Mouse (Mus musculus) stomach, embryonic 15.5 days (tissue): Measurements from ENCODE around the gene Palm. TPM values are rescaled to one million over a fixed set of nuclear protein-coding genes. Genes with fewer than 3 reads are reported as not detected.

Experiments used
- ATAC-seq: fragments of 200-750 bp; cut with Nextera tagmentation; 2 replicates; pipeline ENCODE4 v1.8.0; 2017; ENCODE audit warnings: low read depth, moderate number of reproducible peaks, moderate TSS enrichment; ENCODE audit not compliant: insufficient read depth, low FRiP score
- H3K27ac ChIP-seq: fragments of 300-500 bp; sonication (generic); 2 replicates; pipeline ENCODE4 v1.5.1; 2015; ENCODE audit warnings: mild to moderate bottlenecking, inconsistent platforms
- H3K27me3 ChIP-seq: fragments of 300-500 bp; sonication (generic); replicated peaks from 2 replicates; pipeline ENCODE4 v1.6.1; 2015; ENCODE audit warnings: inconsistent platforms
- H3K36me3 ChIP-seq: fragments of 300-500 bp; sonication (generic); 2 replicates; pipeline ENCODE4 v1.6.1; 2015; ENCODE audit warnings: inconsistent platforms
- H3K4me1 ChIP-seq: fragments of 300-500 bp; sonication (generic); 2 replicates; pipeline ENCODE4 v1.6.1; 2015; ENCODE audit warnings: inconsistent platforms
- H3K4me2 ChIP-seq: fragments of 300-500 bp; sonication (generic); 2 replicates; pipeline ENCODE4 v1.6.1; 2015; ENCODE audit warnings: mild to moderate bottlenecking, inconsistent platforms
- H3K4me3 ChIP-seq: fragments of 300-500 bp; sonication (generic); replicated peaks from 2 replicates; pipeline ENCODE4 v1.5.1; 2015; ENCODE audit warnings: inconsistent platforms
- H3K9ac ChIP-seq: fragments of 300-500 bp; sonication (generic); 2 replicates; pipeline ENCODE4 v1.6.1; 2015; ENCODE audit warnings: inconsistent platforms
- H3K9me3 ChIP-seq: fragments of 300-500 bp; sonication (generic); 2 replicates; pipeline ENCODE4 v1.6.1; 2016; ENCODE audit warnings: inconsistent platforms
- WGBS: fragments of 180-500 bp; shearing (Covaris S2); methylation state at CpG from one replicate; pipeline ENCODE4 v1.1.7; 2015; 5-methylcytosine and 5-hydroxymethylcytosine counted together
- polyA plus RNA-seq: library from polyadenylated mRNA; unstranded; fragments of >200 nt; fragmentation: Nextera tagmentation; extraction: Ambion mirVana; gene quantifications from 2 replicates; pipeline ENCODE4 v1.2.1, GENCODE M21; 2015

The Palm gene
- polyA plus RNA-seq, 1 experiment from 2014 or later, result 54.1 TPM

- H3K4me2 ChIP-seq, result no peak overlapping the region
- ATAC-seq, result no peak
Measured at GRCm38 (mm10) chr10:79774486-79775279, 18.7 kb upstream of the Palm start.

GRCm38 (mm10) chr10:79777103-79777531 lies 16.3 kb upstream of the Palm start, which contains the start of gene Fstl3:
TSS of gene Fstl3 (plus strand) at chr10:79777272.
- no peaks in the 10 kb centered on the region for H3K9me3 ChIP-seq
- no peak for ATAC-seq
- peak within 1 kb of the TSS; percentile 48; the same call in 1 of the 2 replicates for H3K9ac ChIP-seq
- H3K4me2 ChIP-seq, result peak within 1 kb of the TSS; percentile 83
- H3K4me1 ChIP-seq, result peaks cover 41% of the 10 kb centered on the region
- WGBS, result 1% methylated on average over 39 of the region's 39 CpGs
- peak within 1 kb of the TSS; percentile 53 for H3K27ac ChIP-seq
- H3K4me3 ChIP-seq, result peak within 1 kb of the TSS; percentile 49
- H3K36me3 ChIP-seq, result no peaks in the 10 kb centered on the region
- H3K27me3 ChIP-seq, result no peaks in the 10 kb centered on the region

More at GRCm38 (mm10) chr10:79774486-79775279, 18.7 kb upstream of the Palm start:
- Histone ChIP-seq H3K27me3 (no peaks in the 10 kb centered on the region), H3K27ac (no peak overlapping the region), H3K9ac (no peak overlapping the region), H3K4me1 (peaks cover 30% of the 10 kb centered on the region), H3K4me3 (no peak overlapping the region), H3K36me3 (no peaks in the 10 kb centered on the region), H3K9me3 (no peaks in the 10 kb centered on the region)
- WGBS, result 57% methylated on average over 5 of the region's 5 CpGs

DNA sequence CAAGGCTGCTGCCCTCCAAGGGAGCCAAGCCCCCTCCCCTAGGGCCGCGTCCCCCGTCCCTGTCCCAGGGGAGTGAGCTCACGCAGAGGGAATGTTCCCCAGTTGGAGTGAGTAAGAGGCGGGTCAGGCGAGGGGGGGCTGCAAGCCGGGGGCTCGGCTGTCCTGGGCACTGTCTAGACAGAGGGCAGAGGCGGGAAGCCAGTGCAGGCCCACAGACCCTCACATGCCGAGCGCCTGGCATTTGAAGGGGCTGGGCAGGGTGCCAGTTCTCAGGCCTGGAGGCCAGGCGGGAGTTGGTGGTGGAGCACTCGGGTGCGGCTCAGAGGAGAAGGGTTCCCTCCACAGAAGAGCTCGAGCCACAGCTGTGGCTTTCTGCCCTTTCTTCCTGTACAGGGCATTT lies 15.4 kb upstream of the Palm start:
- no peak for ATAC-seq
- 10% methylated on average over 15 of the region's 15 CpGs for WGBS
- Histone ChIP-seq H3K27ac (peak overlapping the region; percentile 53), H3K9me3 (no peaks in the 10 kb centered on the region), H3K4me2 (peak overlapping the region; percentile 83), H3K4me3 (peak overlapping the region; percentile 49), H3K27me3 (no peaks in the 10 kb centered on the region), H3K36me3 (no peaks in the 10 kb centered on the region), H3K4me1 (peaks cover 41% of the 10 kb centered on the region), H3K9ac (no peak overlapping the region)

GRCm38 (mm10) chr10:79779193-79779592 lies 14.2 kb upstream of the Palm start:
- no peak overlapping the region for H3K4me2 ChIP-seq
- H3K4me3 ChIP-seq, result no peak overlapping the region
- no peak overlapping the region for H3K9ac ChIP-seq
- ATAC-seq, result no peak
- WGBS, result 32% methylated on average over 2 of the region's 2 CpGs
- peaks cover 41% of the 10 kb centered on the region for H3K4me1 ChIP-seq
- H3K27ac ChIP-seq, result no peak overlapping the region
- no peaks in the 10 kb centered on the region for H3K27me3 ChIP-seq
- H3K9me3 ChIP-seq, result no peaks in the 10 kb centered on the region
- H3K36me3 ChIP-seq, result no peaks in the 10 kb centered on the region

DNA sequence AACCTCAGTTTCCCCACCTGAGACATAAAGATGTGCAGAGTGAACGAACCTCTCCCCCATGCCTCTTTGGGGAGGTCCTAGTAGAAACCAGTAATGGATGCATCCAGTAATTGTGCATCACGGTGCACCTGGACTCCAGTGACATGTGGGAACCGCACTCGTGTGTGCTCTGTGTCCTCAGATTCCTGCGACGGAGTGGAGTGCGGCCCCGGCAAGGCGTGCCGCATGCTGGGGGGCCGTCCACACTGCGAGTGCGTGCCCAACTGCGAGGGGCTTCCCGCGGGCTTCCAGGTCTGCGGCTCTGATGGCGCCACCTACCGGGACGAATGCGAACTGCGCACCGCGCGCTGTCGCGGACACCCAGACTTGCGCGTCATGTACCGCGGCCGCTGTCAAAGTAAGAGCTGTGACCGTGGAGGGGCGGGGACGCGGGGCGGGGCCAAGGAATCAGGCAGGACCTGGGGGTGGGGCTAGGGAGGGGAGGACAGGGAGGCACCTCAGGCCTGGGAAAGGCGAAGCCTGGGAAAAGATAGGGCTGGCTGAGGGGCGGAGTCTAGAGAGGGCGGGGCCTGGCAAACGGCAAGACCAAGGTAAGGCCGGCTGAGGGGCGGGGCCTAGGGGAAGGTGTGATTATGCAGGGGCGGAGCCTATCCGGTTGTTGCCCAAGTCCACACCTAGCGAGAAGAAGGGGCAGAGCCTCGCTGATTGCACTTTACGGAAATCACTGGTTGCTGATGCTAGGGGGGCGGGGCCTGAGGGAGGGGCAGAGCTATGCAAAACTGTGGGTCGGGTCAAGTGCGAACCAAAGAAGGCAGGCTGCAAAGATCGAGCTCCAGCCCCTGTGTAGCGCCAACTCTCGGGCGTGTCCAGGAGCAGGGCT lies 13.3 kb upstream of the Palm start:
- Histone ChIP-seq H3K9me3 (no peaks in the 10 kb centered on the region), H3K4me2 (peak overlapping the region; percentile 87), H3K27ac (peak overlapping the region; percentile 74), H3K9ac (no peak overlapping the region; the same call in 1 of the 2 replicates), H3K36me3 (no peaks in the 10 kb centered on the region), H3K4me3 (peak overlapping the region; percentile 50), H3K27me3 (no peaks in the 10 kb centered on the region), H3K4me1 (peaks cover 41% of the 10 kb centered on the region)
- ATAC-seq, result peak; percentile 90
- WGBS, result 2% methylated on average over 54 of the region's 55 CpGs

- Histone ChIP-seq H3K9me3 (no peaks in the 10 kb centered on the region), H3K4me1 (peaks cover 41% of the 10 kb centered on the region), H3K36me3 (no peaks in the 10 kb centered on the region), H3K27ac (peak overlapping the region; percentile 74), H3K27me3 (no peaks in the 10 kb centered on the region), H3K4me2 (peak overlapping the region; percentile 87), H3K4me3 (peak overlapping the region; percentile 50), H3K9ac (no peak overlapping the region)
- WGBS, result under 1% methylated on average over 13 of the region's 13 CpGs
- ATAC-seq, result no peak
Measured at GRCm38 (mm10) chr10:79780664-79781015, 12.7 kb upstream of the Palm start.

- H3K27ac ChIP-seq, result peak overlapping the region; percentile 74
- H3K9me3 ChIP-seq, result no peaks in the 10 kb centered on the region
- H3K4me2 ChIP-seq, result peak overlapping the region; percentile 87
- H3K4me1 ChIP-seq, result peaks cover 41% of the 10 kb centered on the region
- H3K36me3 ChIP-seq, result no peaks in the 10 kb centered on the region
- H3K4me3 ChIP-seq, result peak overlapping the region; percentile 50
- 27% methylated on average over 21 of the region's 21 CpGs for WGBS
- ATAC-seq, result no peak
- H3K27me3 ChIP-seq, result no peaks in the 10 kb centered on the region
- H3K9ac ChIP-seq, result no peak overlapping the region
Measured at GRCm38 (mm10) chr10:79781139-79781538, 12.2 kb upstream of the Palm start.

DNA sequence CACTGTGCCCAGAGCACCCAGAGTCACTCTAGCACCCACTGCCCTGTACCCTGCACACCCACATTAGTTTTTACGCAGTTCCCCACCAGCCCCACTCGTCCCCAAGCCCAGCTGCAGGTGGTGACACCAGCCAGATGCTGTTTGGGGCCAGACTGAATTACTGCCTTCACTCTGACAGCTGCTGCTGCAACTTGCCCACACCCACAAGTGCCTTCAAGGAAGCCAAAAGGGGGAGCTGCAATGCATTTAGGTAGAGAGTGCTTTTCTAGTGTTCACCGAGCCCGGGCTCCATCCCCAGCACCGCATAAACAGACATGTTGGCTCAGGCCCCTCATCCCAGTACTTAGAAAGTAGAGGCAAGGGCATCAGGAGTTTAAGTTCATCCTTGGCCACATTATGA lies 11.4 kb upstream of the Palm start:
- ATAC-seq, result no peak
- Histone ChIP-seq H3K27ac (no peak overlapping the region), H3K9ac (no peak overlapping the region), H3K27me3 (no peaks in the 10 kb centered on the region), H3K9me3 (no peaks in the 10 kb centered on the region), H3K36me3 (no peaks in the 10 kb centered on the region), H3K4me2 (no peak overlapping the region), H3K4me1 (peaks cover 37% of the 10 kb centered on the region), H3K4me3 (no peak overlapping the region)
- 68% methylated on average over 5 of the region's 5 CpGs for WGBS

DNA sequence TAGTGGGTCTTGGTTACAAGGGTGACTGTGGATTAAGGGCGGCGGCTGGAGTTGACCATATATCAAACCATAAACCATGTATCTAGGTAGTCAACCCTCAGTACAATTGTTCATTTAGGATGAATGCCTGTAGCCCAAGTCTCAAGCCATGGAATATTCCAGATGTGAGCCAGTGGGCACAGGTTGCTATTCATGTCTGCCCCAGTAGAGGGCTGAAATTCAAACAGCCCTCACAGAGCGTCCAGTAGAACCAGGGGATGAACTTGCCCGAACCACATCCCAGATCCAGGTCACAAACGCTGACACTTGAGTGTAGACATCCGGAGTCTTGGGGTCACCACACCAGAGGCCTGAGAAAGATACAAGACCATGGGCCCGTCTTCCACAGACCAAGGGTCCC lies 10.3 kb upstream of the Palm start:
- no peak overlapping the region for H3K27ac ChIP-seq
- H3K27me3 ChIP-seq, result no peaks in the 10 kb centered on the region
- no peak overlapping the region for H3K4me2 ChIP-seq
- no peaks in the 10 kb centered on the region for H3K9me3 ChIP-seq
- no peak for ATAC-seq
- H3K9ac ChIP-seq, result no peak overlapping the region
- H3K4me1 ChIP-seq, result peaks cover 26% of the 10 kb centered on the region
- 57% methylated on average over 7 of the region's 7 CpGs for WGBS
- H3K36me3 ChIP-seq, result no peaks in the 10 kb centered on the region
- no peak overlapping the region for H3K4me3 ChIP-seq

GRCm38 (mm10) chr10:79783920-79784800 lies 9.2 kb upstream of the Palm start:
- ATAC-seq, result no peak
- WGBS, result 47% methylated on average over 27 of the region's 27 CpGs
- H3K4me2 ChIP-seq, result no peak overlapping the region
- no peaks in the 10 kb centered on the region for H3K9me3 ChIP-seq
- H3K4me3 ChIP-seq, result no peak overlapping the region
- H3K4me1 ChIP-seq, result peaks cover 15% of the 10 kb centered on the region
- H3K9ac ChIP-seq, result no peak overlapping the region
- H3K27me3 ChIP-seq, result no peaks in the 10 kb centered on the region
- H3K36me3 ChIP-seq, result no peaks in the 10 kb centered on the region
- no peak overlapping the region for H3K27ac ChIP-seq

DNA sequence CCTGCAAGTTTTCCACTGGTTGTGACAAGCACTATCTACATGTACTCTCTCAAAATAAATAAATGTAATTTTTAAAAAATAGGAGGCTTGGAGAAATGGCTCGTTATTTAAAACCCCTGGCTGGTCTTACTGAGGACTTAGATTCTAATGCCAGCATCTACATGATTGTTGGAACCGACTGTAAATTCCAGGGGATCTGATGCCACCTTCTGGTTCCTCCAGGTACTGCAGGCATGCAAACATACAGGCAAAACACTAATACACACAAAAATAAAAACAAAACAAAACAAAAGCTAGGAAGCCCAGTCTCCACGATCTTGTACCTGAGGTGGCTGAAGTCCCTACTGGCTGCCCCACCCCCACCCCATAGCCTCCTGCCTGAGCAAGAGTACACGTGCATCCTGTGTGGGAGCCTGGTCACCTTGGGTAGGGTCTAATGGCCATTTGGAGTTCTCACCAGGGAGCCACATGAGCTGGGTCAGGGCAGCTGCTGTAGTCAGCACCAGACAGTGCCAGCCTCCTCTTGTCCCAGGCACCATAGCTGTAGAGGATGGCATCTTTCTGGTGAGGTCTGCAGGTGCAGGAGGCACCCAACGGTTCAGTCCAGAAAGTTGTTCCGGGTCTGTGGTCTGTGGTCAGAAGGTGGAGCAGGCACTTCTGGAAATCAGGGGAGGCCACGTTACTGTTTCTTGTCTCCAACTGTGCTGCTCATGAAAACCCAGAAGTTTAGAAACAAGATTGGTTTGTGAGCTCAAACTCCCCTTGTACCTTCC lies 4.8 kb upstream of the Palm start:
- no peak overlapping the region for H3K4me2 ChIP-seq
- no peaks in the 10 kb centered on the region for H3K4me1 ChIP-seq
- H3K36me3 ChIP-seq, result no peaks in the 10 kb centered on the region
- 29% methylated on average over 7 of the region's 7 CpGs for WGBS
- no peak overlapping the region for H3K9ac ChIP-seq
- H3K27me3 ChIP-seq, result no peaks in the 10 kb centered on the region
- H3K27ac ChIP-seq, result no peak overlapping the region
- ATAC-seq, result no peak
- H3K4me3 ChIP-seq, result no peak overlapping the region
- H3K9me3 ChIP-seq, result no peaks in the 10 kb centered on the region
